Mouse (Mus musculus): ENCODE results near the gene Rrp1b. TPM values are rescaled to one million over a fixed set of nuclear protein-coding genes. Genes with fewer than 3 reads are reported as not detected.
A peak's percentile ranks its signal among the peaks of the same experiment; 100 is the strongest.
"Not testable (repeated sequence)": the region's sequence is repeated elsewhere in the genome, so short reads cannot be mapped to it uniquely, and the experiment has no call there.

The Rrp1b gene
- polyA plus RNA-seq, 1 experiment from 2014 or later: 79.1 TPM

DNA sequence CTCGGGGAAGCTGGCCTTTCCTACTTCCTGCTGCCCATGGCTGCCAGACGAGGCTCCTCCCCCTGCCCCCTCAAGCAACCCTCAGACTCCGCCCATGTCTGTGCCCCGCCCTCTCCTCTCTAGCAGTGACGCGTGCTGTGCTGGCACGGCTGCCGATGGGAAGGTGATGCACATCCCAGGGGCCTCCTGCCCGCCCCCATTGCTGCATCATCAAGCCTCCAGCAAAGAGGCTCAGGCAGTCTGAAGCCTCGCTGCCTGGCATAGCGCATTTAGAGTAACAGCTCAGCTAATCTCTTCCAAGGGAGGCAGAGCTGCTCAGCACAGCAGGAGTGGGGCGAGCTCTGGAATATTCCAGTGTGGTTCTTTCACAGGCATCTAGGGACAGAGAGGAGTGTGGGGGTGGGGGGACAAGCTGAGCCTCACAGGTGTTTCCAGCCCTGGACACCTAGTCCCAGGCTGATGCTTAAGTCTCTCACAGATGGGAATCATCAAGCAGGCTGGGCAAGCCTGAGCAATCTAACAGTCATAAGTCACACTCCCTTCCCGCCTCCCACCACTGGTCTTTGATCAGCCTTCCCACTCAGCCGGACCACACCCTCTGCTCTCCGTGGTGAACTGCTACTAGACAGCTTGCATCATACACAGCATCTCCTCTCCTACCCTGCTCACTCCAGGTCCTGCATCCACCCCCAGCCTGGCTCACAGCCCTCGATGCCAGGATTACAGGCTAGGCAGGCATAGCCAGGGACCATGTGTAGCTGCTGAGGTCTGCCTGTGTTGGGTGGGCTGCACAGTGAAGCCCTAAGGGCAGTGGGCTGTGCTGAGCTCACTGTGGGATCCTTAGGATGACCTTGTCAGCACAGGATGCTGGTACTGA, 55.7 kb downstream of the Rrp1b start:
- not testable (repeated sequence) for H3K9ac ChIP-seq (replicated peaks); H3K36me3 ChIP-seq; H3K9me3 ChIP-seq; H3K27me3 ChIP-seq
- Histone ChIP-seq H3K4me2 (peak overlapping the region; percentile 62), H3K4me1 (replicated peaks) (peaks cover 19% of the 10 kb centered on the region), H3K4me3 (replicated peaks) (peak overlapping the region; percentile 31), H3K27ac (peak overlapping the region; percentile 62)
- WGBS: 4% methylated on average over 15 of the region's 16 CpGs
- peak; percentile 83 for ATAC-seq (ENCODE audit: insufficient number of reproducible peaks, insufficient read depth, low FRiP score, low TSS enrichment, low read depth)

DNA sequence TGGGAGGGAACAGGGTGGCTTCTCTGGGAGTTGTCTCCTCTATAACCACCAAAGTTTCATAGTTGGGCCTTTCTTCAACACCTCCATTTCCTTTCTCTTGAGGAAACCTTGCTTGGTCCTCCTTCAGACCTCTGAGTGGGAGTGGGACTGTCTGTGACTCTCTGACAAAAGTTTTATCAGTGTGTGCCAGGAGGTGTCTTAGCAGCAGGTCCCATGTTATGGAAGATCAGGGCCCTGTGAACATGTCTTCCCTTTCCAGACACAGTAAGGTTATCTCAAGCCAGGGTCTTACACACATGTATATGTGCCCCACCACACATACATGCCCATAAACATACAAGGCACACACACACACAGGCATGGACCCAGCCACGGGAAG, 56.3 kb downstream of the Rrp1b start:
- Histone ChIP-seq H3K4me2 (no peak overlapping the region), H3K9ac (replicated peaks) (no peak overlapping the region), H3K9me3 (peaks cover 4% of the 10 kb centered on the region; the same call in 1 of the 2 replicates), H3K4me1 (replicated peaks) (peaks cover 19% of the 10 kb centered on the region), H3K36me3 (no peaks in the 10 kb centered on the region), H3K27ac (no peak overlapping the region), H3K4me3 (replicated peaks) (no peak overlapping the region), H3K27me3 (no peaks in the 10 kb centered on the region; the same call in 1 of the 2 replicates)
- no peak for ATAC-seq (ENCODE audit: insufficient number of reproducible peaks, insufficient read depth, low FRiP score, low TSS enrichment, low read depth)
- 89% methylated on average over 1 of the region's 1 CpGs for WGBS

- no peak overlapping the region for H3K4me2 ChIP-seq
- no peak overlapping the region for H3K9ac ChIP-seq (replicated peaks)
- no peak overlapping the region for H3K27ac ChIP-seq
- WGBS: 78% methylated on average over 5 of the region's 5 CpGs
- H3K27me3 ChIP-seq: no peaks in the 10 kb centered on the region; the same call in 1 of the 2 replicates
- no peak overlapping the region for H3K4me3 ChIP-seq (replicated peaks)
- no peaks in the 10 kb centered on the region for H3K36me3 ChIP-seq
- H3K4me1 ChIP-seq (replicated peaks): peaks cover 19% of the 10 kb centered on the region
- no peak for ATAC-seq (ENCODE audit: insufficient number of reproducible peaks, insufficient read depth, low FRiP score, low TSS enrichment, low read depth)
- peaks cover 4% of the 10 kb centered on the region; the same call in 1 of the 2 replicates for H3K9me3 ChIP-seq
Measured at GRCm38 (mm10) chr17:32092895-32093294, 57.0 kb downstream of the Rrp1b start.

DNA sequence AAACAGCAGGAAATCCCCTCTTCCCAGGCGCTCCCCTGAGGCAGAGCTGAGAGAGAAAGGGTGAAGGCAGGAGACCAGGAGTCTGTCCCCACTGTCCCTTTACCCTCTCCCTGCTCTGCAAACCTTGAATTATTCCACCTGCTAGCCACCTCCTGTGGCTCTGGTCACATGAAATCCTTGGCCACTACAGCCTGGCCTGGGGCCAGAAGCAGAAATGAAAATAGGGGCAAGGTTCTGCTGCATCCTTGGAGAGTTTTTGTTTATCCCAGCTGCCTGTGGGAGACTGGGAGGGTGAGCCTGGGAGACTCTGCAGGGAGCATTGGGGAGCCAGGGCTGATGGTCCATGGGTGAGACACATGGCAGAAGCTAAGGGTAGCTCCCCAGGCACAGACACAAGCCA, 61.8 kb downstream of the Rrp1b start:
- no peaks in the 10 kb centered on the region for H3K36me3 ChIP-seq
- H3K27ac ChIP-seq: no peak overlapping the region
- H3K4me2 ChIP-seq: no peak overlapping the region
- no peak for ATAC-seq (ENCODE audit: insufficient number of reproducible peaks, insufficient read depth, low FRiP score, low TSS enrichment, low read depth)
- peaks cover 12% of the 10 kb centered on the region; the same call in 1 of the 2 replicates for H3K4me1 ChIP-seq (replicated peaks)
- H3K27me3 ChIP-seq: peaks cover 32% of the 10 kb centered on the region
- H3K9me3 ChIP-seq: peaks cover 4% of the 10 kb centered on the region; the same call in 1 of the 2 replicates
- whole genome bisulfite sequencing: 58% methylated on average over 1 of the region's 1 CpGs
- no peak overlapping the region for H3K9ac ChIP-seq (replicated peaks)
- H3K4me3 ChIP-seq (replicated peaks): no peak overlapping the region

DNA sequence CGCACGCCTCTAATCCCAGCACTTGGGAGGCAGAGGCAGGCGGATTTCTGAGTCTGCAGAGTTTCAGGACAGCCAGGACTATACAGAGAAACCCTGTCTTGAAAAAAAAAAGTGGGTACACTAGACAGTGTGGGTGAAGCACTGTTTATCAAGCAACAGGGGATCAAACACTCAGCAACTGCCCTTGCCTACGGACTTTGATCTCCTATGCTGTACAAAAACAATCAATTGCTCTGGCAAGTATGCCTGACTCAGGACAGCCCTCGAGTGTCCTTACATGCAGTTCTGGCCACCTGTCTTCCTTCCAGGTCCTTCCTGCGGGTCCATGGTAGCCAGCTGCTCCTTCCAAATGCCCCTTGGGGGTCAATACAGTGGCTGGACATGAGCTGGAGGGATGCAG, 63.0 kb downstream of the Rrp1b start:
- WGBS: 84% methylated on average over 6 of the region's 6 CpGs
- H3K9me3 ChIP-seq; ATAC-seq (ENCODE audit: insufficient number of reproducible peaks, insufficient read depth, low FRiP score, low TSS enrichment, low read depth); H3K27ac ChIP-seq; H3K36me3 ChIP-seq; H3K4me2 ChIP-seq; H3K9ac ChIP-seq (replicated peaks); H3K4me3 ChIP-seq (replicated peaks): not testable (repeated sequence)
- H3K4me1 ChIP-seq (replicated peaks): peaks cover 12% of the 10 kb centered on the region; the same call in 1 of the 2 replicates
- H3K27me3 ChIP-seq: peaks cover 38% of the 10 kb centered on the region

DNA sequence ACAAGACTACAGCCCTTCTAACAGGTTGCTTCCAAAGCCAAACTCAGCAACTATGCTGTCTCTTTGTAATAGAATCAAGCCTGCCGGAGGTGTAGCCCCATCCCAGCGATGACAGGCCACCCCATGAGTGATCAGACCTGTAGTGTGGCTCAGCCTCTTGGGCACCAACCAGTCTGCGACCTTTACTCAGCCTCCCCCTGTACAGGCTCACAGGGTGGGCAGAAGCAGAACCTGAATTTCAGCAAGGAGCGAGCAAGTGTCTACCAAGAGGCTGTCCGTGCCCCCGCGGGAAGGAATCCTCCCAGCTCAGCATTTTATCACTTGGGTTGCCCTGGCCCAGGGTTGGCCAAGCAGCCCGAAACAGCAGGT, 63.7 kb downstream of the Rrp1b start:
- Histone ChIP-seq H3K36me3 (no peaks in the 10 kb centered on the region), H3K4me1 (replicated peaks) (peaks cover 12% of the 10 kb centered on the region; the same call in 1 of the 2 replicates), H3K9ac (replicated peaks) (peak overlapping the region; percentile 61), H3K27me3 (peaks cover 38% of the 10 kb centered on the region), H3K9me3 (no peaks in the 10 kb centered on the region), H3K27ac (no peak overlapping the region), H3K4me3 (replicated peaks) (peak overlapping the region; percentile 49), H3K4me2 (peak overlapping the region; percentile 93)
- ATAC-seq (ENCODE audit: insufficient number of reproducible peaks, insufficient read depth, low FRiP score, low TSS enrichment, low read depth): no peak
- WGBS: 26% methylated on average over 8 of the region's 8 CpGs

- no peaks in the 10 kb centered on the region for H3K36me3 ChIP-seq
- H3K4me1 ChIP-seq (replicated peaks): peaks cover 12% of the 10 kb centered on the region; the same call in 1 of the 2 replicates
- no peaks in the 10 kb centered on the region for H3K9me3 ChIP-seq
- peak overlapping the region; percentile 49 for H3K4me3 ChIP-seq (replicated peaks)
- 2% methylated on average over 44 of the region's 44 CpGs for WGBS
- peak overlapping the region; percentile 61 for H3K9ac ChIP-seq (replicated peaks)
- H3K27me3 ChIP-seq: peaks cover 38% of the 10 kb centered on the region
- peak overlapping the region; percentile 93 for H3K4me2 ChIP-seq
- ATAC-seq (ENCODE audit: insufficient number of reproducible peaks, insufficient read depth, low FRiP score, low TSS enrichment, low read depth): peak; percentile 77
- H3K27ac ChIP-seq: no peak overlapping the region
Measured at GRCm38 (mm10) chr17:32099943-32100586, 64.2 kb downstream of the Rrp1b start.

DNA sequence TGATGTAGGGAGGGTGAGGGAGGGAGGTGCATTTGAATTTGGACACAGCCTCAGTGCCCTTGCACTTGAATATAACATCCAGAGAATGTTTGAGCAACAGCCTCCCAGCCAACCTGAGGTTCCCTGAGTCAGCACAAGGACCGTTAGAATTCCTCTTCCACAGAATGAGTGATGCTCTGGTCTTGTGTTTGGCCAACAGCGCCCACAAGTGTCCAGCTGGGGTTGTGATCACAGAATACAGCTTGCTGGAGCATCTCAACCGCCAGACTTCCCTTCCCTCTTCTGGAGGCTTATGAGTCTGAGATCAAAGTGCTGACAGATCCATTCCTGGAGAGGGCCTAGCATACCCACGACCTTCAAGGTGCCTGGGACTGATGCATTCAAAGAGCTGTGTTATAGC, 67.2 kb downstream of the Rrp1b start:
- Histone ChIP-seq H3K9ac (replicated peaks) (no peak overlapping the region), H3K4me3 (replicated peaks) (no peak overlapping the region), H3K27ac (no peak overlapping the region), H3K4me2 (no peak overlapping the region), H3K4me1 (replicated peaks) (peaks cover 12% of the 10 kb centered on the region; the same call in 1 of the 2 replicates), H3K36me3 (no peaks in the 10 kb centered on the region), H3K9me3 (no peaks in the 10 kb centered on the region), H3K27me3 (peaks cover 44% of the 10 kb centered on the region)
- ATAC-seq (ENCODE audit: insufficient number of reproducible peaks, insufficient read depth, low FRiP score, low TSS enrichment, low read depth): no peak
- 22% methylated on average over 4 of the region's 4 CpGs for WGBS

DNA sequence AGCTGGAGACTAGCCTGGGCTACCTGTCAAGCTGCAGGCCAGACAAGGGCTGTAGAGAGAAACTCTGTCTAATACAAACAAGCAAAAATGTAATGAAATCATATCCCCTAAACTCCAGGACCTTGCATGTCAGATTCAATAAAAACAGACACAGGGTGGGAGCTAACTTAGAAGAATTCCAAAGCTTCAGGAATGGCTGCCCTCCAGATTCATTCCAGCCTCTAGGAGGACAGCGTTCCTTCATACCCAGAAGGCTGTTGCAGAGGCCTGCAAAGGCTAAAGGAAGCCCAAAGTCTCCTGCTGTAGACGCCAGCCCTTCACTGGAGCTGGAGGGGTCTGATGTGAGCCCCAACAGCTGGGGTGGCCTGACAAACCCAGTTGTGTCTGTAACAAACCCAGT, 70.5 kb downstream of the Rrp1b start:
- no peaks in the 10 kb centered on the region for H3K36me3 ChIP-seq
- peaks cover 11% of the 10 kb centered on the region for H3K4me1 ChIP-seq (replicated peaks)
- no peak overlapping the region for H3K4me3 ChIP-seq (replicated peaks)
- no peak for ATAC-seq (ENCODE audit: insufficient number of reproducible peaks, insufficient read depth, low FRiP score, low TSS enrichment, low read depth)
- peaks cover 16% of the 10 kb centered on the region for H3K27me3 ChIP-seq
- H3K9me3 ChIP-seq: no peaks in the 10 kb centered on the region
- no peak overlapping the region for H3K4me2 ChIP-seq
- WGBS: 79% methylated on average over 2 of the region's 2 CpGs
- no peak overlapping the region for H3K27ac ChIP-seq
- no peak overlapping the region; the same call in 1 of the 2 replicates for H3K9ac ChIP-seq (replicated peaks)

DNA sequence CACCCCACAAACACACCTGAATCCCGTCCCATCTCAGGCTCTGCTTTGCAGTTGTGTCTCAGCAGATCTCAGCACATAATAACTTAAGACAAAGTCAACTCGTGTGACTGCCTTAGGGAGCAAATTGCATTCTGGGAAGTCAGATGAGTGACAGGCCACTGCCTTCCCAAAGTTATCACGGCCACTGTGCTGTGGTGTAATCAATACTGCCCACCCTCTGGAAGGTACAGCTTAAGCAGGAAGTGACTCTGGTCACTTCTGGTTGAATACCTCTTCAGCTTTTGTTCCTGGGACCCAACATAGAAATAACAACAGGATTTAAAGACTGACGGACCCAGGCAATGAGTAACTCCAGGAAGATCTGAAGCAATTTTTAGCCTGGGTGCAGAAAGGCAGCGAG, 72.0 kb downstream of the Rrp1b start:
- Histone ChIP-seq H3K4me2 (no peak overlapping the region), H3K27ac (no peak overlapping the region), H3K9ac (replicated peaks) (no peak overlapping the region), H3K36me3 (no peaks in the 10 kb centered on the region), H3K9me3 (no peaks in the 10 kb centered on the region), H3K4me1 (replicated peaks) (peaks cover 11% of the 10 kb centered on the region), H3K27me3 (peaks cover 10% of the 10 kb centered on the region), H3K4me3 (replicated peaks) (no peak overlapping the region)
- 66% methylated on average over 5 of the region's 5 CpGs for WGBS
- no peak for ATAC-seq (ENCODE audit: insufficient number of reproducible peaks, insufficient read depth, low FRiP score, low TSS enrichment, low read depth)

DNA sequence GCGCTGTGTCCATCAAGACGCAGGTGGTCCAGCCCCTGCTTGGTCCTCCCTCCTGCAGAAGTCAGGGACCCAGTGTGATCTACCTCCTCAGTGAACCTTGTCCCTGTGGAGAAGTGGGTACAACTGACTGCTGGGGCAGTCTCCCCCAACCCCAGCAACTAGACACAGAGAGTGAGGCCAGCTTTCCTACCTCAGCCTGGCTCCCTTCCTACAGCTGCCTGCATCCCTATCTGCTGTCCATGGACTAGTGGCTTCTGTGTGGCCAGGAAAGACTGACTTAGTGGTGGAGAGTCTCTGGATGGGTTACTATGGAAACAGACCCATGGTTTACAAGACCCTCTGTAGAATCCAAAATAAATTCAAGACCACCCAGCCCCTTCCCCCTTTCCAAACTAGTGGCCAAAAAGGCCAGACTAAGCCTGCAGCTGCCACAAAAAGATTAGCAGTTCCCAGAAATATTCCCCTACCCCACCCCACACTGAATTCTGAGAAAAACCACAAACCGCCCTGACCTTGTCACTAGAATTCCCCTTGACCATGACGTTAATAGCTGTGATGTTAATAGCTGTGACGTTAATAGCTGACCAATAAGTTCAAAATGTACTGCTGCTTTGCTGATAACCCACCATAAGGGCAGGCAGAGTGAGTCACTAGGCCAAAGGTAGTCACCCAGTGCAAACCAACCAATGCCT, 72.6 kb downstream of the Rrp1b start:
- not testable (repeated sequence) for H3K4me3 ChIP-seq (replicated peaks); H3K36me3 ChIP-seq; H3K9ac ChIP-seq (replicated peaks); H3K4me2 ChIP-seq; H3K27ac ChIP-seq; ATAC-seq (ENCODE audit: insufficient number of reproducible peaks, insufficient read depth, low FRiP score, low TSS enrichment, low read depth); H3K9me3 ChIP-seq
- WGBS: 73% methylated on average over 5 of the region's 5 CpGs
- Histone ChIP-seq H3K4me1 (replicated peaks) (peaks cover 15% of the 10 kb centered on the region), H3K27me3 (peaks cover 12% of the 10 kb centered on the region)

All from limb, embryonic 12.5 days (tissue).